Comparison of ENCODE assay signal across 9 mouse cellular contexts in the genomic region with DNA sequence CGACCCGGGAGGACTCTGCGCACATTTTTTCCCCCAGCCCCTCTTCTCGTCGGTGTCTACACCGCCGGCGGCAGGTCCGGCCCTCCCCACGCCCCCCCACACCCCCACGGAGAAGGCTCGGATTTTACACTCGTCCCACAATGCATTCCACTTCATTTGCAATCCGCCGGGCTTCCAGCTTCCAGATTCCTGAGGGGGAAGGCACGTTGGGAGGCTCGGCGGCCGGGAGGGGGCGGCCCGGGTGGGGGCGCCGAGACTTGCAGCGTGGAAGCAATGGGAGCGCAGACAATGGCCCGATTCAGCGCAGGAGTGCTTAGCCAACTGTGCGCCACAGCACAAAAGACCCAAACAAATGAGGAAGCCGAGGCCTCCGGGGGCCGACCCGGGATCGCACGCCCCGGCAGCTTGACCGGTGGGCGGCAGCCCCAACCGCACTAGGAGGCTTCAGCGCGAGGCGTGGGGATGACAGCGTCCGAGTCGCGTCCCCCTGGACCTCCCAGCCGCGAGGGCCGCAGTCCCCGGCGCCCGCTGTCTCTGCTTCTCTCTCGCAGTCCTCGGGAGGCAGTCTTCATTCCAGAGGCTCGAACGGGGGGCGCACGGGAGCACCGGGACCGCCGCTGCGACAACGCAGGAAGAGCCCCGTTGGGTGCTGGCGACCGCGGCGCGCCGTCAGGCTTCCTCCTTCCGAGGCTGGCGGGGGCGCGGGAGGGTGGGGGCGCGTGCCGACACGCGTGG.
DNase-seq lines count a peak whose midpoint lies in the region; ATAC-seq and TF ChIP-seq lines count a peak whose summit lies in the region.
"Had no signal": no experiment of that assay in that cellular context is flagged by ENCODE, and none has a peak within 500 bp of the region (broad histone marks: within the 10 kb centered on the region; RNA-seq: fewer than 3 reads in every experiment).

No protein-coding gene starts in this region.

- H3K4me2 ChIP-seq in kidney, postnatal 0 days (ENCODE audit: low read length) = peak overlapping the region; percentile 100

- H3K27ac ChIP-seq in testis, adult 2 months (ENCODE audit: control insufficient read depth, insufficient read depth, low read depth, low read length) = no peak overlapping the region
- peak overlapping the region; percentile 66; the same call in 1 of the 2 replicates for H3K27ac ChIP-seq in kidney, postnatal 0 days
- H3K27ac ChIP-seq in liver, adult 2 months (replicated peaks; ENCODE audit: insufficient read depth, low read depth, low read length) = no peak overlapping the region
- H3K27ac ChIP-seq: macrophage had no signal

- TF ChIP-seq POLR2A in testis, adult 2 months (IDR thresholded peaks at IDR 0.05; ENCODE audit: control insufficient read depth, low read depth, low read length) = no peak
- no peak for TF ChIP-seq POLR2A in liver, adult 2 months (IDR thresholded peaks at IDR 0.05; ENCODE audit: extremely low read depth, insufficient read depth, low read length)

- under 1% methylated on average over 66 of the region's 78 CpGs for WGBS in kidney, postnatal 0 days
- 2% methylated on average over 78 of the region's 78 CpGs for WGBS in liver, adult 2 months

- no peaks in the 10 kb centered on the region for H3K27me3 ChIP-seq in testis, adult 2 months (ENCODE audit: control insufficient read depth, insufficient read depth, low read length)
- H3K27me3 ChIP-seq in kidney, postnatal 0 days (ENCODE audit: insufficient read depth, low read length) = no peaks in the 10 kb centered on the region
- H3K27me3 ChIP-seq in liver, adult 2 months (ENCODE audit: control insufficient read depth, insufficient read depth, low read length) = peaks cover 17% of the 10 kb centered on the region

- peak; percentile 41 for ATAC-seq in kidney, postnatal 0 days (replicated peaks; ENCODE audit: low FRiP score, low read depth)

- no peak for TF ChIP-seq CTCF in testis, adult 2 months (IDR thresholded peaks at IDR 0.05; ENCODE audit: control insufficient read depth, insufficient read depth, insufficient replicate concordance, low read depth, low read length)
- TF ChIP-seq CTCF in kidney, postnatal 0 days (IDR thresholded peaks at IDR 0.05; ENCODE audit: low read depth) = 0 out of 2 replicates have a peak, but pooled peaks have one; percentile 2
- TF ChIP-seq CTCF in liver, adult 2 months (IDR thresholded peaks at IDR 0.05; ENCODE audit: low read depth, low read length) = no peak

- H3K9me3 ChIP-seq in kidney, postnatal 0 days (replicated peaks; ENCODE audit: low read length) = no peaks in the 10 kb centered on the region

- peak overlapping the region; percentile 71 for H3K4me3 ChIP-seq in testis, adult 2 months (ENCODE audit: control insufficient read depth, low read depth, low read length)
- H3K4me3 ChIP-seq in kidney, postnatal 0 days (replicated peaks; ENCODE audit: low read depth, low read length) = peak overlapping the region; percentile 80
- H3K4me3 ChIP-seq in liver, adult 2 months (ENCODE audit: insufficient read depth, low read depth, low read length) = peak overlapping the region; percentile 49; the same call in 1 of the 2 replicates

- no peaks in the 10 kb centered on the region for H3K36me3 ChIP-seq in testis, adult 2 months (ENCODE audit: control insufficient read depth, insufficient read depth, low read length)
- H3K36me3 ChIP-seq in kidney, postnatal 0 days (ENCODE audit: insufficient read depth, low read length) = no peaks in the 10 kb centered on the region
- H3K36me3 ChIP-seq in liver, adult 2 months (ENCODE audit: control insufficient read depth, insufficient read depth, low read length) = no peaks in the 10 kb centered on the region

- no peaks in the 10 kb centered on the region for H3K79me2 ChIP-seq in liver, adult 2 months (ENCODE audit: control insufficient read depth, insufficient read depth, low read length)

- H3K4me1 ChIP-seq in testis, adult 2 months (ENCODE audit: control insufficient read depth, insufficient read depth, low read length) = peaks cover 16% of the 10 kb centered on the region
- peaks cover 12% of the 10 kb centered on the region for H3K4me1 ChIP-seq in kidney, postnatal 0 days (replicated peaks; ENCODE audit: insufficient read depth, low read length)
- H3K4me1 ChIP-seq in liver, adult 2 months (ENCODE audit: control insufficient read depth, insufficient read depth, low read length) = no peaks in the 10 kb centered on the region

- H3K9ac ChIP-seq in kidney, postnatal 0 days (ENCODE audit: low read depth, low read length) = peak overlapping the region; percentile 54
- peak overlapping the region; percentile 17; the same call in 1 of the 2 replicates for H3K9ac ChIP-seq in liver, adult 2 months (ENCODE audit: low read depth, low read length)

- no peak for DNase-seq in testis, postnatal 14 days (ENCODE audit: low spot score)
- DNase-seq in embryo, embryonic 10 days (ENCODE audit: low spot score) = peak; percentile 76
- DNase-seq in gastrocnemius, postnatal 36 days = peak; percentile 8 to 37
- DNase-seq in kidney, postnatal 0 days (ENCODE audit: low spot score) = peak; percentile 73
- DNase-seq in liver, adult 2 months (ENCODE audit: extremely low read depth, low read depth, low spot score) = no peak
- DNase-seq in neural tube, embryonic 10.5 days (ENCODE audit: extremely low spot score, low spot score) = peak; percentile 81
- DNase-seq in yolk sac, embryonic 10.5 days (ENCODE audit: low spot score) = peak; percentile 52

- intact Hi-C loops in gastrocnemius, postnatal 36 days (cut with DNase I) = no loop called here

Comparison
In these comparisons a context has a peak if more than half of its experiments do, and no peak if none do; other contexts are left out.
1. DNase-seq: peak in embryo, embryonic 10 days (single experiment), gastrocnemius, postnatal 36 days (2 of 2), kidney, postnatal 0 days (single experiment), neural tube, embryonic 10.5 days (single experiment) and yolk sac, embryonic 10.5 days (single experiment); none in testis, postnatal 14 days (single experiment) and liver, adult 2 months (single experiment).
2. Peak in every context shown above with its lines, with median percentiles within 50 percentile points of each other: H3K4me3 ChIP-seq.